Mouse (Mus musculus): Measurements from ENCODE around the gene Olfr340. TPM values are rescaled to one million over a fixed set of nuclear protein-coding genes. Genes with fewer than 3 reads are reported as not detected.
"Not testable (repeated sequence)": the region's sequence is repeated elsewhere in the genome, so short reads cannot be mapped to it uniquely, and the experiment has no call there.

Gene Olfr340
- not detected for polyA plus RNA-seq (2021)

- CTCF ChIA-PET = no interaction called here
- POLR2A ChIA-PET = no interaction called here
- H3K27me3 ChIP-seq = peaks cover 4% of the 10 kb centered on the region
- in situ Hi-C loops (cut with MboI; ENCODE audit: low pct_unique_long_range_greater_than_20kb) = no loop called here
- ATAC-seq (no peak), DNase-seq (ENCODE audit: low read depth, low spot score) (no peak)
- TF ChIP-seq CTCF (IDR thresholded peaks at IDR 0.05) = no peak
Observed at GRCm38 (mm10) chr2:36452287-36452686, at the start of gene Olfr340. TSS of gene Olfr340 (plus strand) at chr2:36452587.

- H3K27me3 ChIP-seq; DNase-seq (ENCODE audit: low read depth, low spot score); in situ Hi-C loops (cut with MboI; ENCODE audit: low pct_unique_long_range_greater_than_20kb); ATAC-seq; POLR2A ChIA-PET; CTCF ChIA-PET: not testable (repeated sequence)
Observed at GRCm38 (mm10) chr2:36415174-36415573, 37.2 kb upstream of the Olfr340 start.

GRCm38 (mm10) chr2:36415591-36415990 is 36.8 kb upstream of the Olfr340 start:
- H3K27me3 ChIP-seq; ATAC-seq; POLR2A ChIA-PET; DNase-seq (ENCODE audit: low read depth, low spot score); in situ Hi-C loops (cut with MboI; ENCODE audit: low pct_unique_long_range_greater_than_20kb); CTCF ChIA-PET: not testable (repeated sequence)

GRCm38 (mm10) chr2:36418647-36419046 is 33.7 kb upstream of the Olfr340 start, which contains the start of gene Olfr339:
TSS of gene Olfr339 (plus strand) at chr2:36418947.
- in situ Hi-C loops (cut with MboI; ENCODE audit: low pct_unique_long_range_greater_than_20kb) = no loop called here
- peaks cover 4% of the 10 kb centered on the region for H3K27me3 ChIP-seq
- ATAC-seq (no peak), DNase-seq (ENCODE audit: low read depth, low spot score) (no peak)
- CTCF ChIA-PET = no interaction called here
- POLR2A ChIA-PET = no interaction called here
- no peak for TF ChIP-seq CTCF (IDR thresholded peaks at IDR 0.05)

- TF ChIP-seq CTCF (IDR thresholded peaks at IDR 0.05) = no peak
- no peak for DNase-seq (ENCODE audit: low read depth, low spot score)
- ChIA-PET CTCF (no interaction called here), POLR2A (no interaction called here)
- no peak for ATAC-seq
- no peaks in the 10 kb centered on the region for H3K27me3 ChIP-seq
- in situ Hi-C loops (cut with MboI; ENCODE audit: low pct_unique_long_range_greater_than_20kb) = no loop called here
Observed at GRCm38 (mm10) chr2:36473634-36474033, 21.2 kb downstream of the Olfr340 start.

GRCm38 (mm10) chr2:36482368-36482767 is 30.0 kb downstream of the Olfr340 start, which contains the start of gene Olfr341:
TSS of gene Olfr341 (minus strand) at chr2:36482468.
- POLR2A ChIA-PET = no interaction called here
- DNase-seq (ENCODE audit: low read depth, low spot score) (no peak), ATAC-seq (no peak)
- no peak for TF ChIP-seq CTCF (IDR thresholded peaks at IDR 0.05)
- CTCF ChIA-PET = no interaction called here
- H3K27me3 ChIP-seq = peaks cover 5% of the 10 kb centered on the region
- in situ Hi-C loops (cut with MboI; ENCODE audit: low pct_unique_long_range_greater_than_20kb) = no loop called here

Other genes starting within 250 kb of the Olfr340 start
- gene Ptgs1, start 222.2 kb upstream of the Olfr340 start, polyA plus RNA-seq (2021) = 40.4 TPM
- gene Olfr338, start 79.1 kb upstream of the Olfr340 start, polyA plus RNA-seq (2021) = 0.01 TPM
- not detected for gene Olfr339, start 33.6 kb upstream of the Olfr340 start, polyA plus RNA-seq (2021)
- gene Olfr341, start 29.9 kb downstream of the Olfr340 start, polyA plus RNA-seq (2021) = not detected
- not detected for gene Olfr342, start 72.4 kb downstream of the Olfr340 start, polyA plus RNA-seq (2021)
- 0.01 TPM for gene Olfr344, start 114.1 kb downstream of the Olfr340 start, polyA plus RNA-seq (2021)
- not detected for gene Olfr345, start 187.5 kb downstream of the Olfr340 start, polyA plus RNA-seq (2021)
- not detected for gene Olfr346, start 233.2 kb downstream of the Olfr340 start, polyA plus RNA-seq (2021)

All from Patski (cell line).